ENCODE assay signal across 7 mouse cellular contexts in genomic region chr14:21824938-21825337, GRCm38 (mm10). TPM values are rescaled to one million over a fixed set of nuclear protein-coding genes. Genes with fewer than 3 reads are reported as not detected.
DNase-seq lines count a peak whose midpoint lies in the region; ATAC-seq lines count a peak whose summit lies in the region.

TSS of gene Vdac2 (plus strand) at chr14:21825238.

- no peaks in the 10 kb centered on the region for H3K27me3 ChIP-seq in forebrain, embryonic 11.5 days (ENCODE audit: control insufficient read depth, insufficient read depth, low read length)
- H3K27me3 ChIP-seq in liver, embryonic 11.5 days (replicated peaks; ENCODE audit: control insufficient read depth, insufficient read depth, low read length) = no peaks in the 10 kb centered on the region
- no peaks in the 10 kb centered on the region for H3K27me3 ChIP-seq in stomach, embryonic 16.5 days (ENCODE audit: control insufficient read depth, insufficient read depth, low read length)

- no peak within 1 kb of the TSS for H3K4me3 ChIP-seq in forebrain, embryonic 11.5 days (ENCODE audit: low read depth, low read length)
- H3K4me3 ChIP-seq in liver, embryonic 11.5 days (ENCODE audit: low read depth, low read length) = no peak within 1 kb of the TSS
- H3K4me3 ChIP-seq in stomach, embryonic 16.5 days (replicated peaks; ENCODE audit: low read length) = no peak within 1 kb of the TSS

- no peak within 1 kb of the TSS for H3K9ac ChIP-seq in forebrain, embryonic 11.5 days (ENCODE audit: low read length)
- no peak within 1 kb of the TSS for H3K9ac ChIP-seq in liver, embryonic 11.5 days (ENCODE audit: low read depth, low read length)
- H3K9ac ChIP-seq in stomach, embryonic 16.5 days (ENCODE audit: low read length) = no peak within 1 kb of the TSS

- H3K36me3 ChIP-seq in forebrain, embryonic 11.5 days (ENCODE audit: control insufficient read depth, insufficient read depth, low read length) = no peaks in the 10 kb centered on the region
- no peaks in the 10 kb centered on the region for H3K36me3 ChIP-seq in liver, embryonic 11.5 days (ENCODE audit: control insufficient read depth, insufficient read depth, low read length)
- no peaks in the 10 kb centered on the region for H3K36me3 ChIP-seq in stomach, embryonic 16.5 days (ENCODE audit: control insufficient read depth, insufficient read depth, low read length)

- no peak for ATAC-seq in forebrain, embryonic 11.5 days (replicated peaks; ENCODE audit: low FRiP score)
- ATAC-seq in hematopoietic stem cell, adult 5-6 weeks (replicated peaks in 1 of 2; ENCODE audit: insufficient read depth in 1 of 2, low FRiP score in 2 of 2, low TSS enrichment in 1 of 2, low read depth in 1 of 2, poor library complexity in 2 of 2, severe bottlenecking in 2 of 2) = no peak
- ATAC-seq in liver, embryonic 11.5 days (replicated peaks; ENCODE audit: low FRiP score) = no peak
- no peak for ATAC-seq in stomach, embryonic 16.5 days (ENCODE audit: insufficient read depth, low FRiP score)

- WGBS in forebrain, embryonic 11.5 days = 85% methylated on average over 2 of the region's 2 CpGs
- 75% methylated on average over 2 of the region's 2 CpGs for WGBS in liver, embryonic 11.5 days
- 86% methylated on average over 2 of the region's 2 CpGs for WGBS in stomach, embryonic 16.5 days

- no peaks in the 10 kb centered on the region for H3K9me3 ChIP-seq in forebrain, embryonic 11.5 days (ENCODE audit: control insufficient read depth, low read length)
- H3K9me3 ChIP-seq in liver, embryonic 11.5 days (ENCODE audit: control insufficient read depth, low read length) = no peaks in the 10 kb centered on the region
- no peaks in the 10 kb centered on the region for H3K9me3 ChIP-seq in stomach, embryonic 16.5 days (replicated peaks; ENCODE audit: control insufficient read depth, low read length)

- H3K4me2 ChIP-seq in forebrain, embryonic 11.5 days (ENCODE audit: low read depth, low read length, severe bottlenecking) = no peak within 1 kb of the TSS
- H3K4me2 ChIP-seq in liver, embryonic 11.5 days = no peak within 1 kb of the TSS
- no peak within 1 kb of the TSS for H3K4me2 ChIP-seq in stomach, embryonic 16.5 days (ENCODE audit: low read depth, low read length)

- H3K4me1 ChIP-seq in forebrain, embryonic 11.5 days (replicated peaks; ENCODE audit: control insufficient read depth, insufficient read depth, low read length) = no peaks in the 10 kb centered on the region
- H3K4me1 ChIP-seq in liver, embryonic 11.5 days (replicated peaks; ENCODE audit: control insufficient read depth, insufficient read depth, low read length) = peaks cover 38% of the 10 kb centered on the region
- peaks cover 17% of the 10 kb centered on the region for H3K4me1 ChIP-seq in stomach, embryonic 16.5 days (ENCODE audit: control insufficient read depth, insufficient read depth, low read length)

- H3K27ac ChIP-seq in forebrain, embryonic 11.5 days (ENCODE audit: low read depth, low read length) = no peak within 1 kb of the TSS
- H3K27ac ChIP-seq in liver, embryonic 11.5 days (ENCODE audit: low read depth, low read length) = peak within 1 kb of the TSS; percentile 98
- no peak within 1 kb of the TSS for H3K27ac ChIP-seq in stomach, embryonic 16.5 days (ENCODE audit: low read length)

- DNase-seq in urinary bladder, adult 2 months (ENCODE audit: low spot score) = no peak
- no peak for DNase-seq in urinary bladder, postnatal 4 days (ENCODE audit: low spot score in 2 of 2)
- no peak for DNase-seq in forebrain, embryonic 11.5 days (ENCODE audit: low spot score)
- no peak for DNase-seq in liver, embryonic 11.5 days (ENCODE audit: low spot score)
- DNase-seq in lung, postnatal 14 days = no peak

RNA-seq across cellular contexts. Expression of gene Vdac2, which starts in this region (rescaled TPM):
- polyA plus RNA-seq in urinary bladder, adult 2 months (2012; rRNA removed) = 199 and 227 TPM in 2 replicates
- 254 and 262 TPM in 2 replicates for polyA plus RNA-seq in forebrain, embryonic 11.5 days (2014; fragmentation: Nextera tagmentation; extraction: Ambion mirVana)
- 301 and 303 TPM in 2 replicates for total RNA-seq in hematopoietic stem cell, adult 5-6 weeks (2017)
- 312 and 324 TPM in 2 replicates for polyA plus RNA-seq in liver, embryonic 11.5 days (2014; fragmentation: Nextera tagmentation; extraction: Ambion mirVana)
- polyA plus RNA-seq in stomach, embryonic 16.5 days (2015; fragmentation: Nextera tagmentation; extraction: Ambion mirVana) = 289 and 297 TPM in 2 replicates
